Mouse (Mus musculus) liver, embryonic 12.5 days (tissue): ENCODE results near the gene Etv6. TPM values are rescaled to one million over a fixed set of nuclear protein-coding genes. Genes with fewer than 3 reads are reported as not detected.

ENCODE experiments used
- ATAC-seq: fragments of 200-750 bp; cut with Nextera tagmentation; 2 replicates; pipeline ENCODE4 v1.8.0; 2017; ENCODE audit warnings: moderate number of reproducible peaks, mild to moderate bottlenecking, moderate library complexity
- H3K27ac ChIP-seq: fragments of 300-500 bp; sonication (generic); 2 replicates; pipeline ENCODE4 v1.5.1; 2016; ENCODE audit warnings: mild to moderate bottlenecking
- H3K27me3 ChIP-seq: fragments of 300-500 bp; sonication (generic); replicated peaks from 2 replicates; pipeline ENCODE4 v1.6.1; 2016; ENCODE audit warnings: mild to moderate bottlenecking, moderate library complexity
- H3K36me3 ChIP-seq: fragments of 300-500 bp; sonication (generic); 2 replicates; pipeline ENCODE4 v1.6.1; 2016; ENCODE audit warnings: mild to moderate bottlenecking, moderate library complexity
- H3K4me1 ChIP-seq: fragments of 300-500 bp; sonication (generic); 2 replicates; pipeline ENCODE4 v1.6.1; 2016
- H3K4me2 ChIP-seq: fragments of 300-500 bp; sonication (generic); 2 replicates; pipeline ENCODE4 v1.6.1; 2016; ENCODE audit warnings: mild to moderate bottlenecking, moderate library complexity
- H3K4me3 ChIP-seq: fragments of 300-500 bp; sonication (generic); 2 replicates; pipeline ENCODE4 v1.5.1; 2016; ENCODE audit warnings: mild to moderate bottlenecking, moderate library complexity
- H3K9ac ChIP-seq: fragments of 300-500 bp; sonication (generic); 2 replicates; pipeline ENCODE4 v1.6.1; 2016; ENCODE audit warnings: mild to moderate bottlenecking, moderate library complexity
- H3K9me3 ChIP-seq: fragments of 300-500 bp; sonication (generic); replicated peaks from 2 replicates; pipeline ENCODE4 v1.6.1; 2016; ENCODE audit warnings: mild to moderate bottlenecking, moderate library complexity
- WGBS: fragments of 180-500 bp; shearing (Covaris S2); methylation state at CpG from one replicate; pipeline ENCODE4 v1.1.7; 2016; ENCODE audit not compliant: insufficient replicate concordance; 5-methylcytosine and 5-hydroxymethylcytosine counted together
- polyA plus RNA-seq: library from polyadenylated mRNA; unstranded; fragments of >200 nt; fragmentation: Nextera tagmentation; extraction: Ambion mirVana; gene quantifications from 2 replicates; pipeline ENCODE4 v1.2.1, GENCODE M21; 2016

The Etv6 gene
- polyA plus RNA-seq, 1 experiment from 2014 or later = 7.9 TPM

- no peaks in the 10 kb centered on the region for H3K9me3 ChIP-seq
- H3K36me3 ChIP-seq = no peaks in the 10 kb centered on the region
- no peak overlapping the region for H3K27ac ChIP-seq
- 61% methylated on average over 13 of the region's 13 CpGs for WGBS
- no peaks in the 10 kb centered on the region for H3K27me3 ChIP-seq
- H3K4me3 ChIP-seq = no peak overlapping the region
- no peak overlapping the region for H3K9ac ChIP-seq
- no peak overlapping the region for H3K4me2 ChIP-seq
- H3K4me1 ChIP-seq = no peaks in the 10 kb centered on the region
- ATAC-seq = no peak
Measured at GRCm38 (mm10) chr6:134297884-134298619, 262.6 kb downstream of the Etv6 start.

- Histone ChIP-seq H3K4me1 (no peaks in the 10 kb centered on the region), H3K36me3 (no peaks in the 10 kb centered on the region), H3K9me3 (no peaks in the 10 kb centered on the region), H3K4me3 (no peak overlapping the region), H3K27me3 (no peaks in the 10 kb centered on the region), H3K27ac (no peak overlapping the region), H3K9ac (no peak overlapping the region), H3K4me2 (no peak overlapping the region)
- WGBS = 73% methylated on average over 1 of the region's 1 CpGs
- no peak for ATAC-seq
Measured at GRCm38 (mm10) chr6:134301951-134302350, 266.5 kb downstream of the Etv6 start.

DNA sequence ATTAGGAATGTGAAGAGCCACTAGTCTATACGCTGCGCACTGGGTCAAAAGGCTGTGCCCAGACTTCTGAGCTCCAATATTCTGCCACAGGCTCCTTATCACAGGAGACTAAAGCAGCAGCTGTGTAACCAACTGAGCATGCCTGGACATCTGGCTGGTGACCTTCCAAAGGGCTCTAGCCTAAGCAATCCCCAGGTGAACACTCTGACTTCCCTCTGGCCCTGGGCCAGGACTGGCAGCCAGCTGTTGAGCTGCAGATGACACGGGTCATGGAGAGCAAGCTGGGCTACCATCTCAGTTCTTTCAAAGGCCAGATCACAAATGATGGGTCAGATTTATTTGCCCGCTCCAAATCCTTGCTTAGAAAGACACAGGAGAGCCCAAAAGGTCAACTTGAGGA, 275.8 kb downstream of the Etv6 start:
- Histone ChIP-seq H3K27ac (no peak overlapping the region), H3K36me3 (no peaks in the 10 kb centered on the region), H3K4me1 (no peaks in the 10 kb centered on the region), H3K27me3 (no peaks in the 10 kb centered on the region), H3K9ac (no peak overlapping the region), H3K4me3 (no peak overlapping the region), H3K9me3 (no peaks in the 10 kb centered on the region), H3K4me2 (no peak overlapping the region)
- ATAC-seq = no peak
- 77% methylated on average over 4 of the region's 4 CpGs for WGBS

- ATAC-seq = no peak
- no peak overlapping the region for H3K4me2 ChIP-seq
- H3K4me1 ChIP-seq = no peaks in the 10 kb centered on the region
- no peaks in the 10 kb centered on the region for H3K36me3 ChIP-seq
- no peak overlapping the region for H3K9ac ChIP-seq
- 75% methylated on average over 8 of the region's 8 CpGs for WGBS
- no peak overlapping the region for H3K27ac ChIP-seq
- H3K9me3 ChIP-seq = no peaks in the 10 kb centered on the region
- no peak overlapping the region for H3K4me3 ChIP-seq
- no peaks in the 10 kb centered on the region for H3K27me3 ChIP-seq
Measured at GRCm38 (mm10) chr6:134312571-134312970, 277.1 kb downstream of the Etv6 start.

DNA sequence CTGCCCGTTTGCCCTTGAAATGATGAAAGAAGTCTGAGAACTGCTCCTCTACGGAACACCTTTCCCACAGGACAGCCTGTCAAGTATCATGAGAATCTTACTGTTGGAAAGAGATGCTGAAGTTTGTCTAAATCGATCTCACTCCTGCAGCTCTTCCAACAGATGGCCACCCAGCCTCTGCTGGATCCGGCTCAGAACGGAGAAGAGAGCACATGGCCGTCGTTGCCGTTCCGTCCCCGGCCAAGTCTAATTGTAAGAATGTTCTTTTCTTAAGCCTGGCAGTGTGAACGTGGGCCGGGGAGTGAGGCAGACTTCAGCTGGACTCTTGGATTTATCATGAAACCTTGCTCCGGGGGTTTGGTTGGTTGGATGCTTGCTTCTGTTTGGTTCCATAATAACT, 281.9 kb downstream of the Etv6 start:
- 84% methylated on average over 13 of the region's 13 CpGs for WGBS
- no peaks in the 10 kb centered on the region for H3K4me1 ChIP-seq
- H3K4me3 ChIP-seq = no peak overlapping the region
- H3K27ac ChIP-seq = no peak overlapping the region
- H3K36me3 ChIP-seq = no peaks in the 10 kb centered on the region
- no peak for ATAC-seq
- no peak overlapping the region for H3K9ac ChIP-seq
- no peaks in the 10 kb centered on the region for H3K27me3 ChIP-seq
- H3K9me3 ChIP-seq = no peaks in the 10 kb centered on the region
- H3K4me2 ChIP-seq = no peak overlapping the region

Other genes starting within 250 kb of the Etv6 start
- gene Kap, start 181.9 kb upstream of the Etv6 start, polyA plus RNA-seq = not detected in 2 replicates